Mouse (Mus musculus): ENCODE data around the gene Csnk1g2.

The Csnk1g2 gene

DNA sequence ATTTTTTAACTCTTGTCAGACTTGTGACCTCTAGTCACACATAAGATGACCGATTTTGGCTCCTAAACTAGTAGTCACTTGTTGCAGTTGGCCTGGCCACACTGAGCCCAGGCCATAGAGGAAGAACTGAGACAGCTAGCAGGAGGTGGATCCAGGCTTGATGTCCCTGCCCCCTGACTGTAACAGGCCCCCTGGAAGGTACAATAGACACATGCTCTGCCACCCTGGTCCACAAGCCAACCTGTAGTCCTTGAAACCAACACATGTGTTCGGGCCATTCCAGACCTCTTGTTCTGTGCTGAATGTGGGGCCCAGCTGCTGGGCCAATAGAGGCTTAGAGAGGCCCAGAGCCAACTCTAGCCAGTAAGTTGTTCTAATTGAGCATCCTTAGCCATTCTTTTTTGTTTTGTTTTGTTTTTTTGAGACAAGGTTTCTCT, 57.6 kb downstream of the Csnk1g2 start:
- DNase-seq (ENCODE audit: extremely low spot score): no peak

DNA sequence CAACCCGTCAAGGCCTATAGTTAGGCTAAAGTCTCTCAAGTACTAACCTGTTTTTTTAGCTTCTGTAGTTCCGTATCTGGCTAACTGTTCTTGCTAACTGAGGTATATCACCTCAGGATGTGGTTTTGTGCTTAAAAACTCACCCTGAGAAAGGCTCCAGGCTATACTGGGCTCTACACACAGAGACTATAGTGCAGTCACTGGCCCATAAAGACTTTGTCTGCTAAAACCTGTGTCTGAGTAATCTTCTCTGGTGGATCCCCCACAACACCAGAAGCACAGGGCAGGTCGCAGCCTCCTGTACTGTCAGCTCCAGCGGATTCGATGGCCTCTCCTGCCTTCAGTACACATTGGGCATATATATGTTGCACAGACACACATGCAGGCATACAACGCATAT, 59.4 kb downstream of the Csnk1g2 start:
- no peak for DNase-seq (ENCODE audit: extremely low spot score)

DNA sequence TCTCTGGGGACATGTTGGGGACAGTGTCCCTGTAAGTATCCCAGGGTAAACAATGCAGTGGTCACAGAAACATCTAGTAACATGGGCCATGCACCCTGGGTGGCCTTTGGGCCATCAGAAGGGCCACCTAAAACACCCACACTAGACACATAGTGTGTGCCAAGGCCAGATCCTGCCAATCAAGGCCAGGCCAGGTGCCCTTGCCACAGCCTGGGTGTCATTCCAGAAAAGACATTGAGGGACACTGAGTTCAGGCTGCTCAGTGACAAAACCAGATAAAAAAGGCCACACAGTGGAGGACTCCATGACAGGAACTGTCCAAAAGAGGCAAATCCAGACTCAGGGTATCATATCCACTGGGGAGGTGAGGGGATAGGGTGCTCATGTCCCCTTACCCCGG, 61.0 kb downstream of the Csnk1g2 start:
- DNase-seq (ENCODE audit: extremely low spot score): no peak

DNA sequence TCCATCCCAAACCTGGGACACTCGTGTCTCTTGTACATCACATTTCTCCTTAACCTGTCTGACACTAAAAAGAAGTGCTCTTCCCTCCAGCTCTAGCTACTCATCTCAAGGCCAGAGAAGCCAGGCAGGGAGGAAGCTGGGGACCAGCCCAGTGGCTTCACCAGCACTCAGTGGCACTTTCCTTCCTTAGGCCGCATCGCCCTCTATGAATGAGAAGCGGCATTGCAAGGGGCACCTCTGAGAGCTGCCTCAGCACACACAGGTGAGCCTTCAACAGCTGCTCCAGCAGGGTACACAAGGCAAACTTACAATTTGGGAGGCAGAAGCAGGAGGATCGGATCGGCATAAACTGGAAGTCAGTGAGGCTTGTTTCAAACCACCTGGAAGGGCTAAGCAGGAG, 61.6 kb downstream of the Csnk1g2 start:
- DNase-seq (ENCODE audit: extremely low spot score): no peak

DNA sequence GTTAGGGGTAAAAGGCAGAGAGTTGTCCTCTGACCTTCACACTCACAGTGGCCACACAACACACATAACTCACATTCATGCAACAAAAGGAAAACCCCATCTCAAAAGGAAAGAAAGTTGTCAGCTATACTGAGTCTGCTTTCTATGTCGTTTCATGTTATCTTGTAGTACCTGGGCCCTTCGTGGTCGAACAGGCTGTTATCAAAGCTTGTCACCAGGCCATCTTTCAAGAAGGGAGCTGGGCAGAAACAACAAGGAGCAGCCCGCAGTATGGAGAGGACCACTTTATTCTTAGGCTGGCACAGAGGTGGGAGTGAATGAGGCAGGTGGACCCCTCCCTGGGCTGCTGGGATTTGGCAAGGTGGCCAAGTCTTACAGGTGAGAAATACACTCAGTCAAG, 62.3 kb downstream of the Csnk1g2 start:
- no peak for DNase-seq (ENCODE audit: extremely low spot score)

DNA sequence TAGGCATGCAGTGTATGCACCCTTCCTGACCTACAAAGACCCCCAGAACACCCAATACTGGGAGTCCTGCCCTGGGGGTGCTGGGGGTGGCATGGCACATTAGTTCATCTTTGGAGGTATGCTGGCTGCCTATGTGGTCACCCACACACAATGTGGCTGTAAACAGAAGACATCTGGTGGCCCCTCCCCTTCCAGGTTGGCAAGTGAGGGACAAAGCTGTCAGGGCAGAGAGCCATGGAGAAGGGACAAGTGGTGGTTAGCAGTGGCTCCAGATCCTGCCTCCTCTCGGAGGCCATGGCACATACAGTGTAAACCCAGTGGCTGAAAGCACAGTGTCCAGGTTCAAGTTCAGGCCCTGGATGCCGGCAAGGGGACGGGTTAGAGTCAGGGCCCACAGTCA, 64.0 kb downstream of the Csnk1g2 start:
- no peak for DNase-seq (ENCODE audit: extremely low spot score)

DNA sequence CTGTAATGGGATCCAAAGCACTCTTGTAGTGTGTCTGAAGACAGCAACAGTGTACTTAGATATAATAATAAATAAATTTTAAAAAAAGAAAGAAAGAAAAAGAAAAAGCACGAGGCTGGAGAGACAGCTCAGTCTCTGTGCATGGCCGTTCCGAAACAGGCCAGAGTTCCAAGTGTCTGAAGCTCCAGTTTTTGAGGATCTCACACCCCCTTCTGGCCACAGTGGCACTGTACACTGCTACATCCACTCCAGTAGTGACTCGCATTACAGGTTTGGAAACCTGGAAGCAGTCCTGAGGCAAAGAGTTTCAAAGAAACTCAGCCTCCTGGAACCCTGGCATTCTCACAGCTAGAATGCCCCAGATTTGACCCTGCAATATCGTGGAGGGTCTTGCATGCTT, 65.2 kb downstream of the Csnk1g2 start:
- DNase-seq (ENCODE audit: extremely low spot score): no peak
